Mouse (Mus musculus) CD4-positive naive resting alpha-beta T cell, adult 57 days (primary cell): ENCODE measurements around the gene Egr4. TPM values are rescaled to one million over a fixed set of nuclear protein-coding genes. Genes with fewer than 3 reads are reported as not detected.

Experiments
- total RNA-seq: library from RNA; stranded (reverse); gene quantifications from one replicate; pipeline ENCODE4 v1.2.4, GENCODE M21; 2023

Egr4 gene
- total RNA-seq, result 0.27 TPM

DNA sequence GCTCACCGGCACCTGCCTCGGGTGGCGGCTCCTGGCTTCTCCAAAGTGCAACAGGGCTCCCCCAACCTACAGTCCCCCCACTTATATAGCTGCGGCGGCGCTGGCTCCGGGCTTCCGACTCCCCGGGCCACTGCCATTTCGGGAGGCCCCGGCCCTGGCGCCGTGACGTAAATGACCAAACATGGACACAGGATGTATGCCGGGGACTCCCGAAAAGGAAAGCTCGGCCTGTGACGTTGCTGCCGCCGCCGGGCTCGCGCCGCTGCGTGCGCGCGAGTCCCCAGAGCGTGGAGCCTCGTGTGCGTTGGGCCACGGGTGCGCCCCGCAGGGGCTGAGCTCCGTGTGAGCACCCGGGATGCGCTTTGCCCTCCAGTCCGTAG, at the start of gene Egr4:
TSS of gene Egr4 (minus strand) at position 59 of the 380 bp plus-strand sequence.

GRCm38 (mm10) chr6:85502911-85503250, 10.5 kb downstream of the Egr4 start, which contains the start of gene Fbxo41:
Gene Fbxo41 (minus strand): TSS chr6:85502994.

Other genes starting within 250 kb of the Egr4 start
- gene Sfxn5, start 180.2 kb downstream of the Egr4 start, total RNA-seq, result 3.9 TPM
- gene Rab11fip5, start 139.0 kb downstream of the Egr4 start, total RNA-seq, result 1.8 TPM
- not detected for gene Noto, start 89.7 kb downstream of the Egr4 start, total RNA-seq
- 34.2 TPM for gene Smyd5, start 81.6 kb downstream of the Egr4 start, total RNA-seq
- gene Cct7, start 62.1 kb downstream of the Egr4 start, total RNA-seq, result 168 TPM
- gene Pradc1, start 61.6 kb downstream of the Egr4 start, total RNA-seq, result 17.9 TPM
- gene Fbxo41, start 10.6 kb downstream of the Egr4 start, total RNA-seq, result 0.12 TPM
- gene Alms1, start 73.9 kb upstream of the Egr4 start, total RNA-seq, result 3.5 TPM
- not detected for gene Nat8f7, start 199.6 kb upstream of the Egr4 start, total RNA-seq